Mouse (Mus musculus): ENCODE measurements around the gene Pfn2.
"Not testable (repeated sequence)": the region's sequence is repeated elsewhere in the genome, so short reads cannot be mapped to it uniquely, and the experiment has no call there.

Gene Pfn2

GRCm38 (mm10) chr3:57847760-57848185 is at the start of gene Pfn2:
Gene Pfn2, minus strand, starts transcription at chr3:57848079.
- peak; percentile 94 for DNase-seq

DNA sequence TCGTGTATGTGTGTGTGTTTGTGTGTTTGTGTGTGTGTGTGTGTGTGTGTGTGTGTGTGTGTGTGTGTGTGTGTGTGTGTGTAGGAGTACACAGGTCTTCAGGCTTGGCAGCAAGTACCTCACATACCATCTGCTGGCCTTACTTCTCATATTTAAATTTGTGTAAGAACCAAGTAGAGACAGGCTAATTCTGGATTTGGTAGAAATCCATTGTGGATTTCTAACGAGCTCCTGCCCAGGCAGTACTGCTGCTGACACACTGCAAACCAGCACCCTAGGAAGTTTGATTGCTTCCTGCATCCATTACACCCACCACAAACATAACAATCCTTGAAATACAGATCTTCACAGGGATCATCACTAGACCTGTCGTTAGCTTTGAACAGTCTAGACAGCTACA is 35.1 kb upstream of the Pfn2 start:
- DNase-seq, result no peak

GRCm38 (mm10) chr3:57846912-57847759 is 743 bp downstream of the Pfn2 start:
- DNase-seq, result peak; percentile 70

DNA sequence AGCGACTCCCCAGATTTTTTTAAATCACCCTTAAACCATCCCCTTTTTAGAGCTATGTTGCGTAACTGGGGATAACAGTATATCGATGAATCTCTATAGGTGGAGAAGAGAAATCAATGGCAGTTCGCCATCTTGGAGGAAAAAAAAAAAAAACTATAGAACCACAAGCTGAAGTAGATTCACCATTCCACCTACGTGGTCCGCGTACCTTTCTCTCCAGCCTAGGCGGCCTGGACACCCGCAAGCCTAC is 1.3 kb downstream of the Pfn2 start:
- no peak for DNase-seq

GRCm38 (mm10) chr3:57845786-57846661 is 1.9 kb downstream of the Pfn2 start:
- peak; percentile 61 for DNase-seq

- DNase-seq, result peak; percentile 40
These were observed 4.1 kb downstream of the Pfn2 start for GRCm38 (mm10) chr3:57843775-57844174.

DNA sequence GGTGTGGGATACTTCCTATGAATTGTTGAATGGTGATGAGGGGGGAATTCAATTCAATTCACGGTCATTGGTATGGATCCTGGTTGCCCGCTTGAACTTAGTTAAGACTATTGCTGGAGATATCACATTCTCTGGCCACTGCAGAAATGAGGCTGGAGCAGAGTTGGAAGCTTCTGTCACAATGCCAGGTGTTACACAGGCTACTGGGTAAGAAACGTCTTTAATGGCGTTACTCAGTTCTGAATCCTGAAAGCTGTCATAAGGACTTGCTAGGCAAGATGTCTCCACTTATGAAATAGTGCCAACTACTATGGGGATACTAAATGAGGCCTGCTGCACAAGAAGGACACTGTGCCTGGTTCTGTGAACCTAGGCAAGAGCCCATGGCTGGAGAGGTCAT is 11.0 kb downstream of the Pfn2 start:
- DNase-seq, result no peak

GRCm38 (mm10) chr3:57833585-57833984 is 14.3 kb downstream of the Pfn2 start:
- DNase-seq, result no peak

GRCm38 (mm10) chr3:57825866-57826265 is 22.0 kb downstream of the Pfn2 start:
- DNase-seq, result no peak

GRCm38 (mm10) chr3:57815447-57815846 is 32.4 kb downstream of the Pfn2 start:
- peak; percentile 25 for DNase-seq

DNA sequence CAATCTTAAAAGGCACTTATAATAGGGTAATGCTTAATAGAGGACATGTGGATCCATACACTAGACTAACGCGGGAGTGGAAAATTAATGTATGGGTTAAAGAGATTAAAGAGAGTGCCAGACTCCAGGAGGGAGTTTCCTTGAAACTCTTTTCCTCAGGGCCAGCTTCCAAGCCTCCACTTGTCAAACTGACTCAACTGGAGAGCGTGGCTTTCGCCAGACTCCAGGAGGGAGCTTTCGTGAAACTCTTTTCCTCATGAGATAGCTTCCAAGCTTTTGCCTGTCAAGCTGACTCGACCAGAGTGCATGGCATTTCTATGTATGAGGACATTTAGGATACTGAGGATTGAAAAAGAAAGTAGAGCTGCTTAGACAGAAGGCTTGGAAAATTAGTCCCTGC is 52.8 kb downstream of the Pfn2 start:
- DNase-seq, result not testable (repeated sequence)
